ENCODE assay signal across 8 mouse cellular contexts in the genomic region with DNA sequence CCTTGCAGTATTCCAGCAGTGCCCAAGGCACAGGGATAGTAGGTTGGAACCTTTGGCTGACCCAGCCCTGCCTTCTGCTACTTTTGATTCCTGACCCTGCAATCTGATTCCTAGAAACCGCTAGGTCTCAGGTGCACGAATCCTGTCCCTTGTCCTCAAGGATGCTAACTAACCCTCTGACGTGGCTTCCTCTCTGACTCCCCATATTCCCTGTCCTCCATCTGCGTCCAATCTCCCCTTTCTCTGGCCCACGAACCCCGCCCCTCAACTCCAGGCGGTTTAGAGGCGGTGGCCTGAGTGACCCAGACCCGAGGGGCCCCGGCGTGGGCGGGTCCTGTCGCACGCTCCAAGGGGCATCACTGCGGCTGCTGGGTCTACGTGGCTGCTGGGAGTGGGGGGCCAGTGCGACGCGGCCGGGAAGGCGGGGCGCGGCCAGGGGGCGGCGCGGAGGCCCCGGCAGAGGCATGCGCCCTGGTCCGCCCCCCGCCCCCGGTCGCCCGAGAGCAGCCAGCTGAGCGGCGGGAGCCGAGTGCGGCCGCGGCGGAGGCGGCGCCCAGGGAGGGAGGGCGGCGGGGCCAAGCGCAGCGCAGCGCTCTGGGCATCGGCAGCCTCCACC. TPM values are rescaled to one million over a fixed set of nuclear protein-coding genes. Genes with fewer than 3 reads are reported as not detected.
DNase-seq lines count a peak whose midpoint lies in the region; ATAC-seq and TF ChIP-seq lines count a peak whose summit lies in the region.

TSS of gene Gpr153 (plus strand) at position 612 of the 616 bp plus-strand sequence.

- ATAC-seq in hindbrain, embryonic 14.5 days (ENCODE audit: low FRiP score): peak; percentile 78
- ATAC-seq in neural tube, embryonic 11.5 days (ENCODE audit: insufficient read depth, low FRiP score, low TSS enrichment): peak; percentile 49
- no peak for ATAC-seq in megakaryocyte progenitor cell, adult 5-6 weeks (replicated peaks; ENCODE audit: poor library complexity)

- H3K27ac ChIP-seq in layer of hippocampus, adult 2 months: peak within 1 kb of the TSS; percentile 39; the same call in 1 of the 2 replicates
- H3K27ac ChIP-seq in hindbrain, embryonic 14.5 days: peak within 1 kb of the TSS; percentile 78
- H3K27ac ChIP-seq in neural tube, embryonic 11.5 days (ENCODE audit: low read depth, low read length): peak within 1 kb of the TSS; percentile 67

- peaks cover 11% of the 10 kb centered on the region for H3K4me1 ChIP-seq in hindbrain, embryonic 14.5 days (replicated peaks; ENCODE audit: control insufficient read depth, insufficient read depth, low read length)
- H3K4me1 ChIP-seq in neural tube, embryonic 11.5 days (ENCODE audit: control insufficient read depth, insufficient read depth, low read length): peaks cover 29% of the 10 kb centered on the region

- TF ChIP-seq CTCF in layer of hippocampus, adult 2 months (conservative IDR thresholded peaks at IDR 0.05): no peak

- H3K36me3 ChIP-seq in hindbrain, embryonic 14.5 days (replicated peaks; ENCODE audit: control insufficient read depth, insufficient read depth): peaks cover 7% of the 10 kb centered on the region; the same call in 1 of the 2 replicates
- no peaks in the 10 kb centered on the region for H3K36me3 ChIP-seq in neural tube, embryonic 11.5 days (ENCODE audit: control insufficient read depth, insufficient read depth, low read length)

- H3K27me3 ChIP-seq in hindbrain, embryonic 14.5 days (ENCODE audit: control insufficient read depth, insufficient read depth, low read length): peaks cover 45% of the 10 kb centered on the region
- peaks cover 18% of the 10 kb centered on the region for H3K27me3 ChIP-seq in neural tube, embryonic 11.5 days (ENCODE audit: control insufficient read depth, insufficient read depth, low read length)

- DNase-seq in layer of hippocampus, adult 2 months (ENCODE audit: low spot score in 2 of 2): no peak
- no peak for DNase-seq in layer of hippocampus, adult 18-20 months (ENCODE audit: low spot score in 2 of 2)
- DNase-seq in brain, adult 2 months (ENCODE audit: low read depth, low spot score): peak; percentile 68
- peak; percentile 54 for DNase-seq in forelimb bud, embryonic 11.5 days (ENCODE audit: low read depth, low spot score)
- no peak for DNase-seq in hindbrain, embryonic 14.5 days (ENCODE audit: low spot score)
- DNase-seq in liver: peak; percentile 45
- peak; percentile 64 for DNase-seq in neural tube, embryonic 11.5 days (ENCODE audit: low spot score)

- peak within 1 kb of the TSS; percentile 54 for H3K4me3 ChIP-seq in layer of hippocampus, adult 2 months
- peak within 1 kb of the TSS; percentile 64 for H3K4me3 ChIP-seq in hindbrain, embryonic 14.5 days (replicated peaks; ENCODE audit: low read length)
- H3K4me3 ChIP-seq in neural tube, embryonic 11.5 days (ENCODE audit: low read depth, low read length): peak within 1 kb of the TSS; percentile 54

- H3K9ac ChIP-seq in hindbrain, embryonic 14.5 days: peak within 1 kb of the TSS; percentile 87
- peak within 1 kb of the TSS; percentile 59 for H3K9ac ChIP-seq in neural tube, embryonic 11.5 days (ENCODE audit: low read length)

- under 1% methylated on average over 45 of the region's 48 CpGs for WGBS in hindbrain, embryonic 14.5 days
- under 1% methylated on average over 37 of the region's 48 CpGs for WGBS in neural tube, embryonic 11.5 days

- H3K4me2 ChIP-seq in hindbrain, embryonic 14.5 days (replicated peaks): peak within 1 kb of the TSS; percentile 91
- H3K4me2 ChIP-seq in neural tube, embryonic 11.5 days (ENCODE audit: low read depth): peak within 1 kb of the TSS; percentile 75

- no peaks in the 10 kb centered on the region for H3K9me3 ChIP-seq in hindbrain, embryonic 14.5 days (ENCODE audit: control insufficient read depth, low read length)
- no peaks in the 10 kb centered on the region for H3K9me3 ChIP-seq in neural tube, embryonic 11.5 days (ENCODE audit: control insufficient read depth, low read length)

RNA-seq across cellular contexts. Expression of gene Gpr153, which starts in this region (rescaled TPM):
- 1 to 10 TPM; 5.6 to 6.4 TPM for total RNA-seq in layer of hippocampus, adult 2 months (2021)
- total RNA-seq in layer of hippocampus, adult 18-20 months (2021): 1 to 10 TPM; 5.0 to 6.5 TPM
- 23.1 and 27.8 TPM in 2 replicates for polyA plus RNA-seq in hindbrain, embryonic 14.5 days (2014; fragmentation: Nextera tagmentation; extraction: Ambion mirVana)
- polyA plus RNA-seq in neural tube, embryonic 11.5 days (2014; fragmentation: Nextera tagmentation; extraction: Ambion mirVana): 8.3 and 8.9 TPM in 2 replicates
- total RNA-seq in megakaryocyte progenitor cell, adult 5-6 weeks (2015): 0.12 and 0.76 TPM in 2 replicates
- total RNA-seq in megakaryocyte progenitor cell, adult 5-6 weeks (2017): not detected in 2 replicates

Comparison
In these comparisons a context has a peak if more than half of its experiments do, and no peak if none do; other contexts are left out.
1. DNase-seq: peak in brain, adult 2 months (single experiment), forelimb bud, embryonic 11.5 days (single experiment), liver (single experiment) and neural tube, embryonic 11.5 days (single experiment); none in layer of hippocampus, adult 2 months (0 of 2), layer of hippocampus, adult 18-20 months (0 of 2) and hindbrain, embryonic 14.5 days (single experiment).
2. Peak in every context shown above with its lines, with median percentiles within 50 percentile points of each other: H3K27ac ChIP-seq and H3K4me3 ChIP-seq.